Mouse (Mus musculus) CD8-positive naive resting alpha-beta T cell, adult 57 days (primary cell): ENCODE data around the gene Fbxl20. TPM values are rescaled to one million over a fixed set of nuclear protein-coding genes. Genes with fewer than 3 reads are reported as not detected.

ENCODE experiments used
- total RNA-seq: library from RNA; stranded (reverse); gene quantifications from one replicate; pipeline ENCODE4 v1.2.4, GENCODE M21; 2023

Gene Fbxl20
- total RNA-seq: 49.9 TPM

DNA sequence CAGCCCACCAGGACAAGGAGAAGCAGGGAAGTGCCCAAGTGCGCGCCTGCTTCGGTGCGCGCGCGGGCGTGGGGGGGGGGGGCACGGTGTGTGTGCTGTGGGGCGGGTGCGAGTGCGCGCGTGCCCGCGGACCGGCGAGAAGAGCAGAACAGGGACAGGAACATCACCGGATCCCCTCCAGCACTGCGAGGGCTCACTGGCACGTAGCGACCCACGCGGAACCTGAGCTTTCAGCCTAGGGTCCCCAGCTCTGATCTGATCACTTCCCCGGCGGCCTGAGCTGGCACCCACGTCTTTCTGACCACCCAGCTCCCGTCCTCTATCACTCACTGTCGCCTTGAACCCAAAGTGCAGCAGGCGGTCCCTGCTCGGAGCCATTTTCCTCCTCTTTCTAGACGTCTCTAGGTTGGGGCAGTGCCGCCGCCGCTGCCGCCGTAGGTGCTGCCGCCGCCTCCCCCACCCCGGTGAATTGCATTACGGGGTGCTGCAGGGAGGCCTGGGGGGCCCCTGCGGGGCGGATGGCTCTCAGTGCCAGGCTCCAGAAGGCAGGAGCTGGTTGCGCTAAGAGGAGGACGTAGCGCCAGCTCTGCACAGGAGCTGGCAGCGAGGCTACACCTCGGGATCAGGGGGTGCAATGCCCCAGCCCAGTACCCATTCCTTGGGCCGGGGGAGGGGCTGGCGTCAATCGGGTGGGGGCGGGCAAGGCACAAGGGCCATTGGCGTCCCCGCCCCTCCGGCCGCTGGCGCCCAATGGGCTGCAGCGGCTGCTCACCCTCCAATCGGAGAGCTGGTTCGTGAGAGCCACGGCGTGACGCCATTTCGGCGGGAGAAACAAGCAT is at the start of gene Fbxl20:
Gene Fbxl20 (minus strand): TSS at position 618 of the 839 bp plus-strand sequence.

DNA sequence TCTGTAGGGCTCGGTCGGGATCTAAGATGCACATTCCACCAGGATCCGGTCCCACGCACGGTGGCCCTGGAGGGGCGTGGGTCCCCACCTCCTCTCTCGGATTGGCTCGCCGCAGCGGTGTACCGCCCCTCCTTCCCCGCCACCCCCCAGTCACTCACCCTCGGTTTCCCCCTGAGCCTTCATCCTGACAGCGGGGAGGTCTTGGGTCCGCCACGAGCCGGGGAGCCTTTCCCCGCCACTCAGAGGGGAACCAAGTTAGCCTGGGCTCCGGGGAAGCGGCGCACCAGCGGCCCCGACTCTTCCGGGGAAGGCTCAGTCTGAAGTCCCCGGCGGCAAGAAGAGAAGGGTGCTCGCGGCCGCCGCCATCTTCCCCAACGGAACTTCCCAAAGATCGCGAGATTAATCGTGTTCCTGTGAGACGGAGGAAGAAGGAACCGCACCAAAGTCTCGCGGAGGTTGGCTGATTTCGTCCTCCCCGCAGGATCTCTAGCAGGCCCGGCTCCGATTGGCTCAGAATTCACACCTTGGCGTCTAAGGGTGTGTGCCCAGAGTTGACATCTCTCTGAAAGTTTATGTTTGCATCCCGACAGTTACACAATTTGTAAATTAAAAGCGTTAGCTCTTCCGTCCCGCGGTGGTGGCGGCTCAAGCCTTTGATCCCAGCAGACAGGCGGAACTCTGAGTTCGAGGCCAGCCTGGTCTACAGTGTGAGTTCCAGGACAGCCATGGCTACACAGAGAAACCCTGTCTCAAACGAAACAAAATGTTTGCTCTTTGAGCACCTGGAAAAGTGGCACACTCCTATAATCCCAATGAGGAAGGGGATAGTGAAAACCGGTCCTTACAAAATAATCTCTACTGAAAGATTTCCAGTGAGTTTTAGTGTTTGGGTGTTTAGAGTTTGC is 43.0 kb upstream of the Fbxl20 start, which contains the start of gene Med1:
Gene Med1 (minus strand): TSS at position 393 of the 905 bp plus-strand sequence.

DNA sequence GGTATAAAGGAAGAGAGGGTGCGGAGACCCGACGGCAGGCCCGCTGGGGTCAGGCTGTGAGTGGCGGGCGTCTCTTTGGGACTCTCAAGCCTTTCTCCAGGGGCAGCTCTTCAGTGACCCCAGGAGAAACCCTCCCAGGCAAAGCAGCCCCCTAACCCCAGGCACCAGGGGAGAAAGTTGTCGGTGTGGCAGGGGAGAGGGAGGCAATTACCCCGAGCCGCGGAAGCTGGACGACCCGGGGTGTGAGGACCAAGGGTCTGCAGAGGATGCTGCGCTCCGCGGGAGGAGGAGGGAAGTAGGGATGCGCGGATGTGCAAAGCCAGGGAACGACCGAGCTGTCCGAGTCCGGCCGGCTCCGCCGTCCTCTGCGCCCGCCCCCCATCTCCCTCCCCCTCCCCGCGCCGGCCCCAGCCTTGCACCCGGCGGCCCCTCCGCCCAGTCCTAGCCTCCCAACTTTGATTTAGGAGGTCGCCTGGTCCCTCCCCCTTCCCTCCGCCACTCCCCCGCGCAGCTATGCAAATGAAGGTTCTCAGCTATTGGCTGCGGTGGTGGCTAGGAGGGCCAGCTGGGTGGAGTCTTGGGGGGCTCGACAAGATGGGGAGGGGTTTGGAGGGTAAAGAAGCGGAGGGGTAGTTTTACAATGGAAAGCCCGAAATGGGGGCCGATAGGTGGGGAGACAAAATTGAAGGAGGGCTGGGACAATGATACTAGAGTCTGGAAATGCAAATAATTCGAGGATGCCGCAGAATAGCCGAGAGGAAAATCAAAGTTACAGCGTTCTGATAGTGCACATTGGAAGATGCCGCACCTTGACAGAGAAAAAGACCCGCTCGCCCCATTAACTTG is 97.0 kb downstream of the Fbxl20 start, which contains the start of gene Stac2:
Gene Stac2 (minus strand): TSS at position 474 of the 846 bp plus-strand sequence.

Other genes with a start within 250 kb of the Fbxl20 start
- gene Plxdc1, start 164.0 kb downstream of the Fbxl20 start, total RNA-seq: 2.3 TPM
- gene Arl5c, start 154.2 kb downstream of the Fbxl20 start, total RNA-seq: 80.2 TPM
- 21.9 TPM for gene Cacnb1, start 127.4 kb downstream of the Fbxl20 start, total RNA-seq
- 2,848 TPM for gene Rpl19, start 123.7 kb downstream of the Fbxl20 start, total RNA-seq
- gene Stac2, start 96.9 kb downstream of the Fbxl20 start, total RNA-seq: 3.6 TPM
- gene Med1, start 42.9 kb upstream of the Fbxl20 start, total RNA-seq: 75.5 TPM
- 88.6 TPM for gene Cdk12, start 52.7 kb upstream of the Fbxl20 start, total RNA-seq
- gene Neurod2, start 179.2 kb upstream of the Fbxl20 start, total RNA-seq: not detected
- not detected for gene Ppp1r1b, start 198.0 kb upstream of the Fbxl20 start, total RNA-seq
- 40.9 TPM for gene Stard3, start 208.0 kb upstream of the Fbxl20 start, total RNA-seq
- not detected for gene Tcap, start 233.4 kb upstream of the Fbxl20 start, total RNA-seq
- gene Pnmt, start 236.0 kb upstream of the Fbxl20 start, total RNA-seq: not detected